Mouse (Mus musculus): ENCODE measurements around the gene Slc4a3. TPM values are rescaled to one million over a fixed set of nuclear protein-coding genes. Genes with fewer than 3 reads are reported as not detected.

Slc4a3 gene
- polyA plus RNA-seq, 1 experiment from 2014 or later, result 39.3 TPM

Other genes starting within 250 kb of the Slc4a3 start
- 187 and 190 TPM in 2 replicates for gene Dnpep, start 228.3 kb upstream of the Slc4a3 start, polyA plus RNA-seq (2015; fragmentation: Nextera tagmentation; extraction: Ambion mirVana)
- gene Des, start 185.9 kb upstream of the Slc4a3 start, polyA plus RNA-seq (2015; fragmentation: Nextera tagmentation; extraction: Ambion mirVana), result 3.3 and 7.7 TPM in 2 replicates
- gene Speg, start 171.0 kb upstream of the Slc4a3 start, polyA plus RNA-seq (2015; fragmentation: Nextera tagmentation; extraction: Ambion mirVana), result 17.8 and 21.4 TPM in 2 replicates
- 74.4 and 75.9 TPM in 2 replicates for gene Gmppa, start 110.3 kb upstream of the Slc4a3 start, polyA plus RNA-seq (2015; fragmentation: Nextera tagmentation; extraction: Ambion mirVana)
- 28.7 and 28.8 TPM in 2 replicates for gene Asic4, start 95.8 kb upstream of the Slc4a3 start, polyA plus RNA-seq (2015; fragmentation: Nextera tagmentation; extraction: Ambion mirVana)
- gene Chpf, start 67.0 kb upstream of the Slc4a3 start, polyA plus RNA-seq (2015; fragmentation: Nextera tagmentation; extraction: Ambion mirVana), result 39.1 and 41.0 TPM in 2 replicates
- gene Tmem198, start 66.7 kb upstream of the Slc4a3 start, polyA plus RNA-seq (2015; fragmentation: Nextera tagmentation; extraction: Ambion mirVana), result 37.2 and 40.9 TPM in 2 replicates
- 28.1 and 30.1 TPM in 2 replicates for gene Obsl1, start 39.8 kb upstream of the Slc4a3 start, polyA plus RNA-seq (2015; fragmentation: Nextera tagmentation; extraction: Ambion mirVana)
- gene Inha, start 39.2 kb upstream of the Slc4a3 start, polyA plus RNA-seq (2015; fragmentation: Nextera tagmentation; extraction: Ambion mirVana), result 13.3 and 13.7 TPM in 2 replicates
- gene Stk11ip, start 24.7 kb upstream of the Slc4a3 start, polyA plus RNA-seq (2015; fragmentation: Nextera tagmentation; extraction: Ambion mirVana), result 19.7 and 20.1 TPM in 2 replicates